Mouse (Mus musculus) thymus, postnatal 36 days (tissue): ENCODE data around the gene Vipr1.
"Not testable (repeated sequence)": the region's sequence is repeated elsewhere in the genome, so short reads cannot be mapped to it uniquely, and the experiment has no call there.

ENCODE experiments used
- DNase-seq, 2 experiments: peaks; one replicate each; pipeline ENCODE4 v3.0.0; 2022; ENCODE audit warnings: mixed read lengths in 2 of 2

Vipr1 gene

GRCm38 (mm10) chr9:121642401-121643181 is at the start of gene Vipr1:
TSS of gene Vipr1 (plus strand) at chr9:121642716.
- DNase-seq: peak; percentile 90 to 91

- no peak for DNase-seq
These were observed 49.5 kb upstream of the Vipr1 start for GRCm38 (mm10) chr9:121592948-121593550.

- not testable (repeated sequence) for DNase-seq
These were observed 48.7 kb upstream of the Vipr1 start for GRCm38 (mm10) chr9:121593768-121594167.

- no peak for DNase-seq
These were observed 47.7 kb upstream of the Vipr1 start for GRCm38 (mm10) chr9:121594771-121595170.

- DNase-seq: no peak
These were observed 44.4 kb upstream of the Vipr1 start for GRCm38 (mm10) chr9:121598106-121598505.

GRCm38 (mm10) chr9:121599551-121599950 is 43.0 kb upstream of the Vipr1 start:
- no peak for DNase-seq

- DNase-seq: no peak
These were observed 42.2 kb upstream of the Vipr1 start for GRCm38 (mm10) chr9:121600201-121600860.

- DNase-seq: no peak
These were observed 41.6 kb upstream of the Vipr1 start for GRCm38 (mm10) chr9:121600861-121601427.

GRCm38 (mm10) chr9:121602381-121602780 is 40.1 kb upstream of the Vipr1 start:
- DNase-seq: peak; percentile 5 to 8

GRCm38 (mm10) chr9:121605414-121606278 is 36.9 kb upstream of the Vipr1 start:
- peak; percentile 49 to 55 for DNase-seq

GRCm38 (mm10) chr9:121606498-121607096 is 35.9 kb upstream of the Vipr1 start:
- DNase-seq: no peak

GRCm38 (mm10) chr9:121609381-121609780 is 33.1 kb upstream of the Vipr1 start:
- no peak for DNase-seq

- DNase-seq: no peak
These were observed 29.3 kb upstream of the Vipr1 start for GRCm38 (mm10) chr9:121613192-121613591.

- DNase-seq: no peak
These were observed 28.2 kb upstream of the Vipr1 start for GRCm38 (mm10) chr9:121614241-121614757.

- peak; percentile 27 to 37 for DNase-seq
These were observed 26.0 kb upstream of the Vipr1 start for GRCm38 (mm10) chr9:121616471-121616870.

GRCm38 (mm10) chr9:121619441-121619840 is 23.1 kb upstream of the Vipr1 start:
- no peak for DNase-seq

GRCm38 (mm10) chr9:121623235-121623634 is 19.3 kb upstream of the Vipr1 start:
- DNase-seq: no peak

GRCm38 (mm10) chr9:121624920-121625319 is 17.6 kb upstream of the Vipr1 start:
- no peak for DNase-seq

- DNase-seq: no peak
These were observed 11.9 kb upstream of the Vipr1 start for GRCm38 (mm10) chr9:121630627-121631026.

- DNase-seq: no peak
These were observed 10.6 kb upstream of the Vipr1 start for GRCm38 (mm10) chr9:121631946-121632345.

GRCm38 (mm10) chr9:121632891-121633290 is 9.6 kb upstream of the Vipr1 start:
- DNase-seq: no peak

GRCm38 (mm10) chr9:121633306-121633705 is 9.2 kb upstream of the Vipr1 start:
- DNase-seq: no peak
